Mouse (Mus musculus) forebrain, embryonic 14.5 days (tissue): ENCODE measurements around the gene Bcdin3d. TPM values are rescaled to one million over a fixed set of nuclear protein-coding genes. Genes with fewer than 3 reads are reported as not detected.

Source experiments
- ATAC-seq: fragments of 200-750 bp; cut with Nextera tagmentation; 2 replicates; pipeline ENCODE4 v1.8.0; 2017; ENCODE audit warnings: mild to moderate bottlenecking, moderate library complexity
- DNase-seq: peaks from one replicate; pipeline ENCODE4 v3.0.0-alpha.2; 2015; ENCODE audit warnings: low spot score
- H3K27ac ChIP-seq: fragments of 300-500 bp; sonication (generic); 2 replicates; pipeline ENCODE4 v1.5.1; 2014; ENCODE audit warnings: low read depth, mild to moderate bottlenecking, control low read depth, low read length, moderate library complexity
- H3K27me3 ChIP-seq: fragments of 300-500 bp; sonication (generic); replicated peaks from 2 replicates; pipeline ENCODE4 v1.6.1; 2014; ENCODE audit warnings: low read length, control low read depth, mixed read lengths; ENCODE audit not compliant: control insufficient read depth, insufficient read depth
- H3K36me3 ChIP-seq: fragments of 300-500 bp; sonication (generic); 2 replicates; pipeline ENCODE4 v1.6.1; 2014; ENCODE audit warnings: low read length, control low read depth; ENCODE audit not compliant: control insufficient read depth, insufficient read depth
- H3K4me1 ChIP-seq: fragments of 300-500 bp; sonication (generic); 2 replicates; pipeline ENCODE4 v1.6.1; 2014; ENCODE audit warnings: antibody characterized with exemption, low read length, control low read depth; ENCODE audit not compliant: control insufficient read depth, insufficient read depth
- H3K4me2 ChIP-seq: fragments of 300-500 bp; sonication (generic); 2 replicates; pipeline ENCODE4 v1.6.1; 2014; ENCODE audit warnings: mild to moderate bottlenecking, control low read depth, low read length
- H3K4me3 ChIP-seq: fragments of 300-500 bp; sonication (generic); 2 replicates; pipeline ENCODE4 v1.5.1; 2014; ENCODE audit warnings: low read depth, low read length, control low read depth
- H3K9ac ChIP-seq: fragments of 300-500 bp; sonication (generic); 2 replicates; pipeline ENCODE4 v1.6.1; 2014; ENCODE audit warnings: mild to moderate bottlenecking, low read length, control low read depth, moderate library complexity
- H3K9me3 ChIP-seq: fragments of 300-500 bp; sonication (generic); replicated peaks from 2 replicates; pipeline ENCODE4 v1.6.1; 2016; ENCODE audit warnings: low read length, control low read depth, mixed read lengths; ENCODE audit not compliant: control insufficient read depth
- WGBS: fragments of 180-500 bp; shearing (Covaris S2); extraction: QIAGEN DNeasy Blood & Tissue Kit; methylation state at CpG from one replicate; pipeline ENCODE4 v1.1.7; 2014; 5-methylcytosine and 5-hydroxymethylcytosine counted together
- polyA plus RNA-seq: library from polyadenylated mRNA; unstranded; fragments of >200 nt; fragmentation: Nextera tagmentation; extraction: Ambion mirVana; gene quantifications from 2 replicates; pipeline ENCODE4 v1.2.1, GENCODE M21; 2014

Bcdin3d gene
- polyA plus RNA-seq, 1 experiment from 2014 or later, result 25.4 TPM

GRCm38 (mm10) chr15:99438966-99439698 lies 35.4 kb downstream of the Bcdin3d start:
- no peak for ATAC-seq
- H3K36me3 ChIP-seq, result peaks cover 9% of the 10 kb centered on the region
- 84% methylated on average over 8 of the region's 8 CpGs for WGBS

GRCm38 (mm10) chr15:99433913-99434312 lies 40.6 kb downstream of the Bcdin3d start:
- ATAC-seq (no peak), DNase-seq (no peak)
- WGBS, result 90% methylated on average over 12 of the region's 12 CpGs
- no peaks in the 10 kb centered on the region for H3K4me1 ChIP-seq
- no peaks in the 10 kb centered on the region for H3K9me3 ChIP-seq
- no peak overlapping the region for H3K4me2 ChIP-seq
- peaks cover 42% of the 10 kb centered on the region for H3K36me3 ChIP-seq
- H3K27ac ChIP-seq, result no peak overlapping the region
- H3K4me3 ChIP-seq, result no peak overlapping the region
- no peak overlapping the region for H3K9ac ChIP-seq
- no peaks in the 10 kb centered on the region for H3K27me3 ChIP-seq

More at GRCm38 (mm10) chr15:99438966-99439698, 35.4 kb downstream of the Bcdin3d start:
- Histone ChIP-seq H3K9me3 (no peaks in the 10 kb centered on the region), H3K27ac (no peak overlapping the region), H3K27me3 (no peaks in the 10 kb centered on the region), H3K4me1 (peaks cover 15% of the 10 kb centered on the region), H3K4me2 (no peak overlapping the region), H3K4me3 (no peak overlapping the region), H3K9ac (no peak overlapping the region)
- DNase-seq, result no peak

DNA sequence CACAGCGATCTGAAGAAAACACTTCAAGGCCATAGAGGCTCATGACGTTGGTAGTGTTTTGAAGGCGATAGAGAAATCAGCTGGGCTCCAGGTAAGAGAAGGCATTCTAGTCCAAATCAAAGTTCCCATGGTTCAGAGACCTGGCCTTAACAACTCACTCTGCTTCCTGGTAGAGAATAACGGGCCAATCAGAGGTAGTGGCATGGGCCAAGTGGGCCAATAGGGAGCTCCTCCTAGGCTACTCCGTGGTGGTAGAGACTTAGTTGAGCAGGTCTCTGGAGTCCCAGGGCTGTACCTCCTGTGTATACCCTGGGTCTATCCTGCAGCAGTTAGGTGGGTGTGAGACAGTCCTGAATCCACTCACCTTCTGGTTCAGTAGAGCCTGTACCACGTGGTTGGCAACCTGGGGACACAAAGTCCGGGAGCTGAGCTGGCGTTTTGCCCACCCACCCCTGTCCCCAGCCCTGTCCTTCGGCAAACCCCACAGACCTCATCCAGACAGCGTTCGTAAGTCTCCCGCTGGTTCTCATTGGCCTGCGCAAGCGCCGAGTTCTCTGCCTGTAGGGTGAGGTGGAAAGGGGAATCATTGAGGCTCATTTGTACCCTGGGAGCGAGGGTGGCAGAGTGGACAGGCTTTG lies 41.3 kb downstream of the Bcdin3d start:
- H3K4me2 ChIP-seq, result no peak overlapping the region
- no peak overlapping the region for H3K4me3 ChIP-seq
- ATAC-seq, result no peak
- peaks cover 43% of the 10 kb centered on the region for H3K36me3 ChIP-seq
- no peak for DNase-seq
- no peaks in the 10 kb centered on the region for H3K9me3 ChIP-seq
- H3K27me3 ChIP-seq, result no peaks in the 10 kb centered on the region
- H3K27ac ChIP-seq, result no peak overlapping the region
- 90% methylated on average over 16 of the region's 16 CpGs for WGBS
- H3K9ac ChIP-seq, result no peak overlapping the region
- no peaks in the 10 kb centered on the region for H3K4me1 ChIP-seq

- H3K36me3 ChIP-seq, result peaks cover 55% of the 10 kb centered on the region
- no peaks in the 10 kb centered on the region for H3K4me1 ChIP-seq
- ATAC-seq (no peak), DNase-seq (no peak)
- H3K9ac ChIP-seq, result no peak overlapping the region
- no peak overlapping the region for H3K27ac ChIP-seq
- H3K27me3 ChIP-seq, result no peaks in the 10 kb centered on the region
- no peak overlapping the region for H3K4me3 ChIP-seq
- H3K4me2 ChIP-seq, result no peak overlapping the region
- WGBS, result 89% methylated on average over 8 of the region's 8 CpGs
- no peaks in the 10 kb centered on the region for H3K9me3 ChIP-seq
These were observed 42.6 kb downstream of the Bcdin3d start for GRCm38 (mm10) chr15:99431967-99432366.

DNA sequence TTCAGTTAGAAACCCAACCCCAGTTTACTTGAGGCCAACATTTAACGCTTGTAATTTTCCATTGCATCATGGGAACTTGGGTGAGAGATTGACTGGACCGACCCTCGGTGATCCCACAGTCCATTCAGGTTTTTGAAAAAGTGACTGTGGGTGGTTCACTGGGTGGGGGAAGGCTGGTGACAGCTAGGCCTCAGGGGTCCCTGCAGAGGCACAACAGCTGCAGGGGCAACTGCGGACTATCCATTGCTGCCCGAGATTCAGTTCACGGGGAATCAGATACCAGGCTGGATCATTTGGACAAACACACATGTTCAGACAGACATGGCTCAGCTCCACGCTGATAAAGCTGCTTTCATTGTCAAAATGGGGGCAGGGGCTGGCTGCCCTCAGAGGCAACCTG lies 43.0 kb downstream of the Bcdin3d start:
- Histone ChIP-seq H3K27me3 (no peaks in the 10 kb centered on the region), H3K9ac (no peak overlapping the region), H3K27ac (no peak overlapping the region), H3K4me1 (no peaks in the 10 kb centered on the region), H3K4me2 (no peak overlapping the region), H3K4me3 (no peak overlapping the region), H3K9me3 (no peaks in the 10 kb centered on the region), H3K36me3 (peaks cover 59% of the 10 kb centered on the region)
- 90% methylated on average over 7 of the region's 7 CpGs for WGBS
- DNase-seq (no peak), ATAC-seq (no peak)

DNA sequence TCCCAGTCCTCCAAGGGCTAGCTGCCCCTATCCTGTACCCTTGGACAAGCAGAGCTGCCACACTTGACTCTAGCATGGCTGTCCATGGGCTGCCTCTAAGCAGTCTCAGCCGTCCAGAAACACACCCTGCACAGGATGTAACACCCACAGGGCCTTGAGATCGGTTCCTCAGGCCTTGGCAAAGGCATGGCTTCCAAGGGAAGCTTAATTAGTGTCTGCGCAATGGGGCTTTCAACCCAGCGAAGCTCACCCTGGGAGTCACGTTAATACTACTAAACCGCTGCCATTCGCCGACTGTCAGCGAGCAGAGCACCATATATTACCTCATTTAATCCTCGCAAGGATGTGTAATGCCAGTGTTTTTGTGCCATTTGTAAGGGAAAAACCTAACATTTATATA lies 43.5 kb downstream of the Bcdin3d start:
- DNase-seq (no peak), ATAC-seq (no peak)
- Histone ChIP-seq H3K4me1 (no peaks in the 10 kb centered on the region), H3K4me3 (no peak overlapping the region), H3K4me2 (no peak overlapping the region), H3K27me3 (no peaks in the 10 kb centered on the region), H3K36me3 (peaks cover 64% of the 10 kb centered on the region), H3K27ac (no peak overlapping the region), H3K9me3 (no peaks in the 10 kb centered on the region), H3K9ac (no peak overlapping the region)
- WGBS, result 85% methylated on average over 10 of the region's 10 CpGs

DNA sequence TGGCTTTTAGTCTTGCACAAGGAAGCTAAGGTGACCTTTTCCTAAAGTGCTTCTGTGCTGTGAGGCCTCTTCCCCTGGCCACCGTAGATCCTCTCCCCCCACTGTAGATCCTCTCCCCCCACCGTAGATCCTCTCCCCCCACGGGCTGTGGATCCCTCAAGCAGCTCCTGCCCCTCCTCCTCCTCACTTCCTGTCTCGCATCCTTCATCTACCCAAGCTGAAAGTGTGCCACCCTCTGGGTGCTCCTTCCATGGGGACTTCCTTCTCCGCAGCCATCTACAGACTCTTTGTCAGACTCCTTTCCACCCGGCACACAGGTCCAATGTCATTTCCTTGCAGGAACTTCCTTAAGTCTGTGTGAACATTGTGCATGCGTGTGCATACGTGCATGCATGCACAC lies 44.1 kb downstream of the Bcdin3d start:
- 90% methylated on average over 8 of the region's 8 CpGs for WGBS
- H3K9ac ChIP-seq, result no peak overlapping the region
- H3K36me3 ChIP-seq, result peaks cover 71% of the 10 kb centered on the region
- no peaks in the 10 kb centered on the region for H3K9me3 ChIP-seq
- DNase-seq, result no peak
- H3K4me1 ChIP-seq, result no peaks in the 10 kb centered on the region
- no peak overlapping the region for H3K4me3 ChIP-seq
- no peak overlapping the region for H3K4me2 ChIP-seq
- H3K27ac ChIP-seq, result no peak overlapping the region
- no peaks in the 10 kb centered on the region for H3K27me3 ChIP-seq
- no peak for ATAC-seq

DNA sequence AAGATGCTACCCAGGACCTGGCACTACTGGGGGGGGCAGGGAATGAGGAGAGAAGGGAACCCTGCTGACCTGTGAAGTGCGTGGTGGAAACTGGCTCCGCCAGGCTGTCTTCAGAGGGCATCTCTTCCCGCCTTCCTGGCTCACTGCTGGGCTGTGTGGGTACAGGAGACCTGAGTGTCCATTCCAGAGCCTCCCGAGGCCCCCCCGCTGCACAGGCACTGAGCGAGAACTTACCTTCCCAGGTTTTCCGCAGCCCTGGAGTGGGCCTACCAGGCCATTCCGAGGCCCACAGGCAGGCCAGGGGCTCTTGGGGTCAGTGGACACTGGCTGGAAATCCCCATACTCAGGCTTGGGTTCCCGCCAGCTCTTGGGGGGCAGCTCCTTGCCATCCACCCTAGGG lies 50.6 kb downstream of the Bcdin3d start:
- H3K27me3 ChIP-seq, result no peaks in the 10 kb centered on the region
- DNase-seq (no peak), ATAC-seq (no peak)
- 97% methylated on average over 9 of the region's 9 CpGs for WGBS
- H3K27ac ChIP-seq, result no peak overlapping the region
- H3K4me1 ChIP-seq, result peaks cover 6% of the 10 kb centered on the region
- H3K9ac ChIP-seq, result no peak overlapping the region
- H3K4me2 ChIP-seq, result no peak overlapping the region
- no peaks in the 10 kb centered on the region for H3K9me3 ChIP-seq
- H3K36me3 ChIP-seq, result peaks cover 66% of the 10 kb centered on the region
- no peak overlapping the region for H3K4me3 ChIP-seq

GRCm38 (mm10) chr15:99423131-99423530 lies 51.4 kb downstream of the Bcdin3d start:
- Histone ChIP-seq H3K9ac (no peak overlapping the region), H3K27me3 (no peaks in the 10 kb centered on the region), H3K4me3 (no peak overlapping the region), H3K27ac (no peak overlapping the region), H3K4me1 (peaks cover 6% of the 10 kb centered on the region), H3K9me3 (no peaks in the 10 kb centered on the region), H3K36me3 (peaks cover 60% of the 10 kb centered on the region), H3K4me2 (no peak overlapping the region)
- ATAC-seq (no peak), DNase-seq (no peak)
- 92% methylated on average over 10 of the region's 10 CpGs for WGBS
